Comparison of ENCODE assay signal across 13 mouse cellular contexts in the genomic region with DNA sequence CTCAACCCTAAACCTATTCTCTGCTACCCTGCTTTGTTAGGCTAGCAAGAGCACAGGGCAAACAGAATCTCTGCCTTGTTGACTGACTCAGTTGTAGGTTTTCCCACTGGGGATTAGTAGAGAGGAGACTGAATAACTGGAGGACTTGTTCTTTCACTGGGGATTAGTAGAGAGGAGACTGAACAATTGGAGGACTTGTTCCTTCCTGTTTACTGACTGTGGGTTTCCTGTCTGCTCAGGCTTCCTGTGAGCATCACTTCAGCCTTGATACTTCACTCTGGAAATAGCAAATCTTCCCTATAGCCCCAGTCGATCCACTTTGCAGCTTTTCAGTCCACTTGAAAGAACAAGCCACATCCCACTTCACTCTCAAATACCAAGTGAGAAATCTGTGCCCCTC. TPM values are rescaled to one million over a fixed set of nuclear protein-coding genes. Genes with fewer than 3 reads are reported as not detected.
A peak's percentile ranks its signal among the peaks of the same experiment; 100 is the strongest.
DNase-seq lines count a peak whose midpoint lies in the region; ATAC-seq lines count a peak whose summit lies in the region.
"Had no signal": no experiment of that assay in that cellular context is flagged by ENCODE, and none has a peak within 500 bp of the region (broad histone marks: within the 10 kb centered on the region; RNA-seq: fewer than 3 reads in every experiment).

No protein-coding gene starts in this region.

- ATAC-seq in activated CD4-positive, CD25-positive, alpha-beta regulatory T cell, adult 4 months: peak; percentile 54
- ATAC-seq: forebrain, postnatal 0 days had no signal

- DNase-seq in thymus, postnatal 14 days: peak; percentile 3
- DNase-seq in thymus, postnatal 36 days: no peak
- peak; percentile 34 for DNase-seq in naive thymus-derived CD4-positive, alpha-beta T cell, adult 2 months (ENCODE audit: low read depth)
- no peak for DNase-seq in cerebellum, adult 9-10 months
- no peak for DNase-seq in layer of hippocampus, adult 11-12 months (ENCODE audit: low spot score)
- DNase-seq: adrenal gland, adult 2 months; adrenal gland, postnatal 25 days; cerebellum, adult 2 months; cerebellum, postnatal 14 days; forebrain, postnatal 0 days; gastrocnemius, postnatal 14 days; heart, adult 2 months had no signal

RNA-seq across cellular contexts. Expression of a gene that starts 49.4 kb away (rescaled TPM):
- polyA plus RNA-seq in activated CD4-positive, CD25-positive, alpha-beta regulatory T cell, adult 4 months (2017; shearing (Covaris generic)): not detected

Comparison
In these comparisons a context has a peak if more than half of its experiments do, and no peak if none do; other contexts are left out.
1. DNase-seq: peak in thymus, postnatal 14 days (single experiment) and naive thymus-derived CD4-positive, alpha-beta T cell, adult 2 months (single experiment); none in thymus, postnatal 36 days (0 of 2), cerebellum, adult 9-10 months (single experiment) and layer of hippocampus, adult 11-12 months (single experiment).